Mouse (Mus musculus) MEL (cell line): ENCODE results near the gene Fam221b. TPM values are rescaled to one million over a fixed set of nuclear protein-coding genes. Genes with fewer than 3 reads are reported as not detected.
A peak's percentile ranks its signal among the peaks of the same experiment; 100 is the strongest.

Source experiments
- DNase-seq: peaks from one replicate; pipeline ENCODE4 v3.0.0; 2011; ENCODE audit warnings: low read depth, low spot score
- H3K27ac ChIP-seq: 2 replicates; pipeline ENCODE4 v1.5.1; 2012; ENCODE audit warnings: low read depth, mild to moderate bottlenecking, control low read depth, low read length, moderate library complexity; ENCODE audit not compliant: control insufficient read depth
- H3K27me3 ChIP-seq, 2 experiments: fragments of 150-350 bp in 1 of 2; sonication (generic) in 1 of 2; 2 replicates each; pipeline ENCODE4 v1.6.1; 2012; ENCODE audit warnings: low read length in 2 of 2, mild to moderate bottlenecking in 2 of 2, improper control_type of control experiment in 1 of 2, moderate library complexity in 1 of 2; ENCODE audit not compliant: insufficient read depth in 2 of 2, control insufficient read depth in 1 of 2
- H3K36me3 ChIP-seq, 2 experiments: 2 replicates each; pipeline ENCODE4 v1.6.1; 2012 to 2014; ENCODE audit warnings: low read length in 2 of 2, improper control_type of control experiment in 1 of 2, inconsistent platforms in 1 of 2, mild to moderate bottlenecking in 1 of 2; ENCODE audit not compliant: insufficient read depth in 2 of 2, control insufficient read depth in 1 of 2
- H3K4me1 ChIP-seq, 2 experiments: fragments of 150-350 bp in 1 of 2; sonication (generic) in 1 of 2; 2 replicates each; pipeline ENCODE4 v1.6.1; 2012; ENCODE audit warnings: low read length in 2 of 2, improper control_type of control experiment in 1 of 2, mild to moderate bottlenecking in 1 of 2; ENCODE audit not compliant: insufficient read depth in 2 of 2, control insufficient read depth in 1 of 2
- H3K4me3 ChIP-seq, 2 experiments: fragments of 150-350 bp in 1 of 2; sonication (generic) in 1 of 2; 2 replicates each; pipeline ENCODE4 v1.5.1; 2012; ENCODE audit warnings: low read depth in 2 of 2, low read length in 2 of 2, mild to moderate bottlenecking in 2 of 2, moderate library complexity in 2 of 2, control low read depth in 1 of 2, improper control_type of control experiment in 1 of 2; ENCODE audit not compliant: control insufficient read depth in 1 of 2, insufficient read depth in 1 of 2
- H3K79me2 ChIP-seq: 2 replicates; pipeline ENCODE4 v1.6.1; 2012; ENCODE audit warnings: mild to moderate bottlenecking, low read length, moderate library complexity; ENCODE audit not compliant: control insufficient read depth, poor library complexity, insufficient read depth
- H3K9ac ChIP-seq: 2 replicates; pipeline ENCODE4 v1.6.1; 2012; ENCODE audit warnings: low read depth, mild to moderate bottlenecking, control low read depth, low read length, moderate library complexity; ENCODE audit not compliant: control insufficient read depth, poor library complexity, severe bottlenecking
- H3K9me3 ChIP-seq: fragments of 150-350 bp; sonication (generic); replicated peaks from 2 replicates; pipeline ENCODE4 v1.6.1; 2012; ENCODE audit warnings: mild to moderate bottlenecking, low read length, improper control_type of control experiment, moderate library complexity; ENCODE audit not compliant: insufficient read depth
- BHLHE40 ChIP-seq: IDR thresholded peaks from 2 replicates; pipeline ENCODE4 v1.6.1; 2012; ENCODE audit warnings: low read depth, mild to moderate bottlenecking, inconsistent platforms, low read length, improper control_type of control experiment, borderline replicate concordance
- CTCF ChIP-seq, 3 experiments: IDR thresholded peaks in 2 of 3; conservative IDR thresholded peaks in 1 of 3; 2 replicates each; pipeline ENCODE4 v1.5.1; 2011 to 2012; ENCODE audit warnings: low read length in 3 of 3, low read depth in 2 of 3, mild to moderate bottlenecking in 2 of 3, improper control_type of control experiment in 1 of 3, inconsistent platforms in 1 of 3, mixed read lengths in 1 of 3, moderate library complexity in 1 of 3; ENCODE audit not compliant: control insufficient read depth in 1 of 3, insufficient read depth in 1 of 3, poor library complexity in 1 of 3, severe bottlenecking in 1 of 3
- ELF1 ChIP-seq: IDR thresholded peaks from 2 replicates; pipeline ENCODE4 v1.6.1; 2014; ENCODE audit warnings: low read depth, mild to moderate bottlenecking, inconsistent platforms, low read length, improper control_type of control experiment, moderate library complexity
- EP300 ChIP-seq, 2 experiments: IDR thresholded peaks; 2 replicates each; pipeline ENCODE4 v1.6.1; 2011; ENCODE audit warnings: improper control_type of control experiment in 2 of 2, low read length in 2 of 2, low read depth in 1 of 2, mild to moderate bottlenecking in 1 of 2
- ETS1 ChIP-seq: IDR thresholded peaks from 2 replicates; pipeline ENCODE4 v1.6.1; 2012; ENCODE audit warnings: low read depth, mild to moderate bottlenecking, inconsistent platforms, low read length, improper control_type of control experiment, moderate library complexity
- MAFK ChIP-seq: IDR thresholded peaks from 2 replicates; pipeline ENCODE4 v1.6.1; 2011; ENCODE audit warnings: low read depth, mild to moderate bottlenecking, low read length, improper control_type of control experiment, borderline replicate concordance
- POLR2AphosphoS2 ChIP-seq: IDR thresholded peaks from 2 replicates; pipeline ENCODE4 v1.6.1; 2011; ENCODE audit warnings: low read length, improper control_type of control experiment
- POLR2AphosphoS5 ChIP-seq: IDR thresholded peaks from 2 replicates; pipeline ENCODE4 v1.6.1; 2012; ENCODE audit warnings: low read depth, borderline replicate concordance, mild to moderate bottlenecking, inconsistent platforms, low read length, moderate library complexity, mixed read lengths
- RAD21 ChIP-seq: IDR thresholded peaks from 2 replicates; pipeline ENCODE4 v1.6.1; 2011; ENCODE audit warnings: mild to moderate bottlenecking, low read depth, low read length, improper control_type of control experiment
- SIN3A ChIP-seq: IDR thresholded peaks from 2 replicates; pipeline ENCODE4 v1.6.1; 2012; ENCODE audit warnings: low read length, improper control_type of control experiment, inconsistent platforms
- TBP ChIP-seq: IDR thresholded peaks from 2 replicates; pipeline ENCODE4 v1.8.0; 2011; ENCODE audit warnings: low read depth, low read length, improper control_type of control experiment
- TCF12 ChIP-seq: IDR thresholded peaks from 2 replicates; pipeline ENCODE4 v1.6.1; 2014; ENCODE audit warnings: low read depth, mild to moderate bottlenecking, inconsistent platforms, low read length, improper control_type of control experiment, moderate library complexity
- UBTF ChIP-seq: IDR thresholded peaks from 2 replicates; pipeline ENCODE4 v1.6.1; 2012; ENCODE audit warnings: low read depth, mild to moderate bottlenecking, inconsistent platforms, low read length, improper control_type of control experiment, moderate library complexity, borderline replicate concordance; ENCODE audit not compliant: insufficient read depth
- ZMIZ1 ChIP-seq: IDR thresholded peaks from 2 replicates; pipeline ENCODE4 v1.6.1; 2012; ENCODE audit warnings: low read depth, mild to moderate bottlenecking, inconsistent platforms, low read length, improper control_type of control experiment, moderate library complexity
- polyA plus RNA-seq, 2 experiments: library from polyadenylated mRNA; stranded (reverse) in 1 of 2; unstranded in 1 of 2; fragments of >175 nt in 1 of 2; fragments of >200 nt in 1 of 2; gene quantifications; 2 replicates each; pipeline versions ENCODE4 v1.2.1 to v1.2.4; 2012; ENCODE audit warnings: low replicate concordance in 2 of 2, low read depth in 1 of 2; ENCODE audit not compliant: insufficient read length in 2 of 2, insufficient read depth in 1 of 2, missing spikeins in 1 of 2
- total RNA-seq: library from RNA; depleted of rRNA; stranded (reverse); fragments of 300-350 nt; gene quantifications from 2 replicates; pipeline ENCODE4 v1.2.3, GENCODE M21; 2012

The Fam221b gene
- total and polyA plus RNA-seq, 3 experiments = 0.10 to 8.8 TPM; not detected in 1

DNA sequence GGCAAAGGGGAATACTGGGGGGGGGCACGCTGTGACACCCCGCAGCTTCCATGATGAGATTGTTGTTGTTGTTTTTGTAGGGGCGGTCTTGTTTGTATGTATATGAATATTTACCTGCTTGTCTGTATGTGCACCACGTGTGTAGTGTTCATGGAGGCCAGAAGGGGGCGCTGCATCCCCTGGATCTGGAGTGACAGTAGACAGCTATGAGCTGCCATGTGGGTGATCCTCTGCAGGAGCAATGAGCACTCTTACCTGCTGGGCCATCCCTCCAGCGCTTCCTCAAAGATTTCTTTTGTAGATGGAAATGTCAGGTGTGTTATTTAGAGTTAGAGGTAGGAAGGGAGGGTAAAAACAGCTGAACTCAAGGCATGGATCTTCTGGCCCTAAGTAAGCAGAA, 34.5 kb upstream of the Fam221b start:
- no peaks in the 10 kb centered on the region for H3K9me3 ChIP-seq
- no peaks in the 10 kb centered on the region for H3K36me3 ChIP-seq
- H3K79me2 ChIP-seq = no peaks in the 10 kb centered on the region
- H3K27ac ChIP-seq = no peak overlapping the region
- H3K4me3 ChIP-seq = no peak overlapping the region
- peak; percentile 24 for DNase-seq
- no peak overlapping the region for H3K9ac ChIP-seq
- TF ChIP-seq TBP = no peak
- peak; percentile 57 to 66 (median 57) for TF ChIP-seq CTCF (IDR thresholded peaks at IDR 0.05 in 2 of 3, conservative IDR thresholded peaks at IDR 0.05 in 1 of 3; ENCODE audit: control insufficient read depth in 1 of 3, insufficient read depth in 1 of 3, low read depth in 2 of 3, low read length in 3 of 3, poor library complexity in 1 of 3, severe bottlenecking in 1 of 3)
- TF ChIP-seq RAD21 = peak; percentile 13
- H3K27me3 ChIP-seq = peaks cover 15 to 18% of the 10 kb centered on the region in 2 experiments
- H3K4me1 ChIP-seq = no peaks in the 10 kb centered on the region

DNA sequence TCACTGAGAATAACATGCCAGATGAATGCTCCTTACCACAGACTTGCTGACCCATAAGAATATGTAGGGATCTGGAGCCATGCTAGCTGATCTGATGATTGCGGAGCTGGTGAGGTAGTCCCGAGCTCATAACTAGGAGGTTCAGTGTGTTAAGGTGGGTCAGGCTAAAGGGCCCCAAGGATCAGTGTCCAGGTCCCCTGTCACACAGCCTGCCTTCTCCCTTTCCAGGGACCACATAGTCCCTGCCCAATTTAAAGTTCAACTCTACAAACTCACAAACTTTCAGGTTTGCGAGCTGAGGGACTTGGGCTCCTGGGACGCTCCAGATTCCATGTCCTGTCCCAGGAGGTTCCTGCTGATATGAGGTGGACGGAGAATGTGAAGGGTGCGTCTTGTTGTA, 31.8 kb upstream of the Fam221b start, which contains the start of gene Olfr70:
TSS of gene Olfr70 (minus strand) at position 101 of the 400 bp plus-strand sequence.
- H3K4me1 ChIP-seq = peaks cover 0 to 3% of the 10 kb centered on the region in 2 experiments; a peak in 1 of 4 replicates
- no peak for DNase-seq
- H3K79me2 ChIP-seq = no peaks in the 10 kb centered on the region
- peaks cover 0 to 9% of the 10 kb centered on the region in 2 experiments; a peak in 2 of 4 replicates for H3K27me3 ChIP-seq
- no peaks in the 10 kb centered on the region for H3K9me3 ChIP-seq
- no peak within 1 kb of the TSS for H3K27ac ChIP-seq
- H3K9ac ChIP-seq = no peak within 1 kb of the TSS
- H3K36me3 ChIP-seq = no peaks in the 10 kb centered on the region; a peak in 1 of 4 replicates
- H3K4me3 ChIP-seq = no peak within 1 kb of the TSS
- TF ChIP-seq ELF1 (no peak), UBTF (no peak)

DNA sequence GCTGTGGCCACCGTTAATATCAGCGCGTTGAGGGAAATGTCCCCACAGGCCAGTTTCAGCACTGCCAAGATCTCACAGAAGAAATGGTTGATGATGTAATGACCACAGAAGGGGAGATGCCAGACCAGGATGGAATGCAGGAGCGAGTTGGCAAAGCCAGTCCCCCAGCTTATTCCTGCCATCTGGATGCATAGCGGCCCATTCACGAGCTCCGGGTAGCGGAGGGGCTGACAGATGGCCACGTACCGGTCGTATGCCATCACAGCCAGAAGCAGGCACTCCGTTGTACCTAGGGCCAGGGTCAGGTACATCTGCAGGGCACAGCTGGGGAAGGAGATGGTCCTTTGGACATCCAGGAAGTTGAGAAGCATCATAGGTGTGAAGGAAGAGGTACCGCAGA, 27.6 kb upstream of the Fam221b start:
- H3K79me2 ChIP-seq = no peaks in the 10 kb centered on the region
- no peak overlapping the region for H3K4me3 ChIP-seq
- peaks cover 4 to 28% of the 10 kb centered on the region in 2 experiments for H3K4me1 ChIP-seq
- TF ChIP-seq ZMIZ1 (no peak), ETS1 (no peak), MAFK (no peak), EP300 (IDR thresholded peaks at IDR 0.05; ENCODE audit: low read depth in 1 of 2, low read length in 2 of 2) (no peak), POLR2AphosphoS5 (no peak), POLR2AphosphoS2 (no peak), SIN3A (no peak), BHLHE40 (no peak), ELF1 (no peak), TCF12 (no peak)
- H3K36me3 ChIP-seq = peaks cover 0 to 23% of the 10 kb centered on the region in 2 experiments; a peak in 2 of 4 replicates
- no peak overlapping the region for H3K9ac ChIP-seq
- no peak for DNase-seq
- peaks cover 0 to 9% of the 10 kb centered on the region in 2 experiments; a peak in 1 of 4 replicates for H3K27me3 ChIP-seq
- H3K27ac ChIP-seq = no peak overlapping the region
- no peaks in the 10 kb centered on the region for H3K9me3 ChIP-seq
